Comparison of ENCODE assay signal across 19 mouse cellular contexts in the genomic region with DNA sequence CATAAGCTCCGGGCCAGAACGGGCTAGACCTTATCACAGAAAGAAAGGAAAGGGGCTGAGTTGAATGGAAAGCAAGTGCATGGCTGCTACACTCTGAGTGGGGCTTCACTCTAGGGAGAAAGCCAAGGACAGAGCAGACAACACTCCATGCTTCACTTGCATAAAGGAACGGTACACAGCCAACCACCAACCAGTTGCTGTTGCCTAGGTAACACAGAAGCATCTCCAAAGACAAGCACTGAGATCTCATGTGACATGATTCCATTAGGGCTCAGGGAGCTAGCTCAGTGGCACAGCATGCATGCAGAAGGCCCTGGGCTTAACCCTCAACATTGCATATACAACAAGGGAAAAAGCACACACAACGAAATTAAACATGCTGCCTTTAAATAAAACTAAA. TPM values are rescaled to one million over a fixed set of nuclear protein-coding genes. Genes with fewer than 3 reads are reported as not detected.
A peak's percentile ranks its signal among the peaks of the same experiment; 100 is the strongest.
DNase-seq lines count a peak whose midpoint lies in the region; ATAC-seq and TF ChIP-seq lines count a peak whose summit lies in the region.
"Had no signal": no experiment of that assay in that cellular context is flagged by ENCODE, and none has a peak within 500 bp of the region (broad histone marks: within the 10 kb centered on the region; RNA-seq: fewer than 3 reads in every experiment).

No protein-coding gene starts in this region.

- H3K4me3 ChIP-seq in forebrain, embryonic 13.5 days: no peak overlapping the region
- no peak overlapping the region for H3K4me3 ChIP-seq in hindbrain, embryonic 15.5 days
- H3K4me3 ChIP-seq in midbrain, embryonic 15.5 days: no peak overlapping the region
- no peak overlapping the region for H3K4me3 ChIP-seq in liver, postnatal 0 days (ENCODE audit: low read depth, low read length)
- H3K4me3 ChIP-seq: embryonic facial prominence, embryonic 13.5 days; heart, embryonic 12.5 days; liver, embryonic 13.5 days had no signal

- TF ChIP-seq POLR2A in brain, embryonic 14.5 days (IDR thresholded peaks at IDR 0.05; ENCODE audit: borderline replicate concordance, extremely low read depth, insufficient read depth, insufficient read length, poor library complexity, severe bottlenecking): no peak

- 0 out of 2 replicates have a peak, but pooled peaks cover 6% of the 10 kb centered on the region for H3K4me1 ChIP-seq in forebrain, embryonic 13.5 days
- no peaks in the 10 kb centered on the region; the same call in 1 of the 2 replicates for H3K4me1 ChIP-seq in hindbrain, embryonic 15.5 days (replicated peaks)
- no peaks in the 10 kb centered on the region for H3K4me1 ChIP-seq in midbrain, embryonic 15.5 days
- H3K4me1 ChIP-seq in liver, postnatal 0 days (ENCODE audit: insufficient read depth): no peaks in the 10 kb centered on the region
- H3K4me1 ChIP-seq: embryonic facial prominence, embryonic 13.5 days; heart, embryonic 12.5 days; liver, embryonic 13.5 days had no signal

- WGBS in forebrain, embryonic 13.5 days: 36% methylated on average over 4 of the region's 4 CpGs
- WGBS in hindbrain, embryonic 15.5 days: 35% methylated on average over 4 of the region's 4 CpGs
- 19% methylated on average over 4 of the region's 4 CpGs for WGBS in midbrain, embryonic 15.5 days
- 76% methylated on average over 4 of the region's 4 CpGs for WGBS in liver, postnatal 0 days (ENCODE audit: insufficient replicate concordance)

- peaks cover 70% of the 10 kb centered on the region for H3K36me3 ChIP-seq in forebrain, embryonic 13.5 days (ENCODE audit: poor library complexity, severe bottlenecking)
- H3K36me3 ChIP-seq in hindbrain, embryonic 15.5 days: peaks cover 71% of the 10 kb centered on the region
- H3K36me3 ChIP-seq in midbrain, embryonic 15.5 days (replicated peaks): peaks cover 60% of the 10 kb centered on the region
- H3K36me3 ChIP-seq in liver, postnatal 0 days (replicated peaks; ENCODE audit: insufficient read depth, low read length): peaks cover 25% of the 10 kb centered on the region

- H3K9me3 ChIP-seq in forebrain, embryonic 13.5 days (replicated peaks): peaks cover 28% of the 10 kb centered on the region
- H3K9me3 ChIP-seq in hindbrain, embryonic 15.5 days: peaks cover 26% of the 10 kb centered on the region
- peaks cover 21% of the 10 kb centered on the region for H3K9me3 ChIP-seq in midbrain, embryonic 15.5 days
- peaks cover 18% of the 10 kb centered on the region for H3K9me3 ChIP-seq in liver, postnatal 0 days (ENCODE audit: low read length)

- no peak for TF ChIP-seq EP300 in liver, postnatal 0 days (IDR thresholded peaks at IDR 0.05; ENCODE audit: low read depth)

- no peak overlapping the region for H3K27ac ChIP-seq in forebrain, embryonic 13.5 days
- H3K27ac ChIP-seq in hindbrain, embryonic 15.5 days (replicated peaks): no peak overlapping the region
- 0 out of 2 replicates have a peak overlapping the region, but pooled peaks have one; percentile 8 for H3K27ac ChIP-seq in midbrain, embryonic 15.5 days
- no peak overlapping the region for H3K27ac ChIP-seq in liver, postnatal 0 days (ENCODE audit: low read depth)
- H3K27ac ChIP-seq: embryonic facial prominence, embryonic 13.5 days; liver, embryonic 13.5 days had no signal

- ATAC-seq in forebrain, embryonic 13.5 days: peak; percentile 59; the same call in 1 of the 2 replicates
- ATAC-seq in hindbrain, embryonic 15.5 days (ENCODE audit: low FRiP score, low read depth): peak; percentile 68
- ATAC-seq in midbrain, embryonic 15.5 days (replicated peaks): peak; percentile 79
- no peak for ATAC-seq in liver, postnatal 0 days
- ATAC-seq: lung, postnatal 0 days had no signal

- no peak overlapping the region for H3K4me2 ChIP-seq in forebrain, embryonic 13.5 days
- H3K4me2 ChIP-seq in hindbrain, embryonic 15.5 days: no peak overlapping the region
- no peak overlapping the region for H3K4me2 ChIP-seq in midbrain, embryonic 15.5 days
- H3K4me2 ChIP-seq in liver, postnatal 0 days (ENCODE audit: low read depth, low read length): no peak overlapping the region
- H3K4me2 ChIP-seq: embryonic facial prominence, embryonic 13.5 days; heart, embryonic 12.5 days; liver, embryonic 13.5 days had no signal

- no peak overlapping the region for H3K9ac ChIP-seq in forebrain, embryonic 13.5 days
- no peak overlapping the region for H3K9ac ChIP-seq in hindbrain, embryonic 15.5 days
- no peak overlapping the region for H3K9ac ChIP-seq in midbrain, embryonic 15.5 days
- no peak overlapping the region for H3K9ac ChIP-seq in liver, postnatal 0 days (replicated peaks)
- H3K9ac ChIP-seq: embryonic facial prominence, embryonic 13.5 days; heart, embryonic 12.5 days; liver, embryonic 13.5 days had no signal

- TF ChIP-seq CTCF in brain, embryonic 14.5 days (IDR thresholded peaks at IDR 0.05; ENCODE audit: borderline replicate concordance, extremely low read depth, insufficient read depth, insufficient read length): no peak
- no peak for TF ChIP-seq CTCF in liver, postnatal 0 days (IDR thresholded peaks at IDR 0.05; ENCODE audit: low read depth)

- DNase-seq in brain, embryonic 14.5 days (ENCODE audit: low read depth): peak; percentile 71
- DNase-seq in liver, postnatal 0 days: no peak
- no peak for DNase-seq in right cerebral cortex, postnatal 36 days (ENCODE audit: low spot score in 2 of 2)
- no peak for DNase-seq in adrenal gland, postnatal 25 days
- DNase-seq: adrenal gland, adult 2 months; cerebellum, postnatal 14 days; gastrocnemius, postnatal 25 days; heart, postnatal 4 days; kidney, adult 11 months; kidney, postnatal 4 days; liver, embryonic 13.5 days; thymus, adult 2 months had no signal

- no peaks in the 10 kb centered on the region for H3K27me3 ChIP-seq in forebrain, embryonic 13.5 days
- no peaks in the 10 kb centered on the region for H3K27me3 ChIP-seq in hindbrain, embryonic 15.5 days
- H3K27me3 ChIP-seq in midbrain, embryonic 15.5 days (replicated peaks): no peaks in the 10 kb centered on the region
- no peaks in the 10 kb centered on the region for H3K27me3 ChIP-seq in liver, postnatal 0 days (ENCODE audit: insufficient read depth, low read length)
- H3K27me3 ChIP-seq: embryonic facial prominence, embryonic 13.5 days; heart, embryonic 12.5 days; liver, embryonic 13.5 days had no signal

RNA-seq across cellular contexts. Expression of a gene that starts 40.8 kb away (rescaled TPM):
- polyA plus RNA-seq in brain, embryonic 14.5 days (2012; rRNA removed): 14.6 and 14.8 TPM in 2 replicates
- polyA plus RNA-seq in forebrain, embryonic 13.5 days (2015; fragmentation: Nextera tagmentation; extraction: Ambion mirVana): 19.3 and 19.5 TPM in 2 replicates
- polyA plus RNA-seq in hindbrain, embryonic 15.5 days (2015; fragmentation: Nextera tagmentation; extraction: Ambion mirVana): 17.9 and 20.0 TPM in 2 replicates
- 19.9 and 23.1 TPM in 2 replicates for polyA plus RNA-seq in midbrain, embryonic 15.5 days (2015; fragmentation: Nextera tagmentation; extraction: Ambion mirVana)
- polyA plus RNA-seq in liver, postnatal 0 days (2015; fragmentation: Nextera tagmentation; extraction: Ambion mirVana): 4.9 and 5.6 TPM in 2 replicates
- 14.8 and 21.9 TPM in 2 replicates for total RNA-seq in adrenal gland, postnatal 25 days (2021)

RNA-seq across cellular contexts. Expression of a gene that starts 56.5 kb away (rescaled TPM):
- polyA plus RNA-seq in brain, embryonic 14.5 days (2012; rRNA removed): 1.4 and 2.5 TPM in 2 replicates
- 1.1 and 1.3 TPM in 2 replicates for polyA plus RNA-seq in forebrain, embryonic 13.5 days (2015; fragmentation: Nextera tagmentation; extraction: Ambion mirVana)
- polyA plus RNA-seq in hindbrain, embryonic 15.5 days (2015; fragmentation: Nextera tagmentation; extraction: Ambion mirVana): 2.8 and 3.7 TPM in 2 replicates
- polyA plus RNA-seq in midbrain, embryonic 15.5 days (2015; fragmentation: Nextera tagmentation; extraction: Ambion mirVana): 1.9 and 2.1 TPM in 2 replicates
- polyA plus RNA-seq in liver, postnatal 0 days (2015; fragmentation: Nextera tagmentation; extraction: Ambion mirVana): 8.1 TPM in 2 replicates
- total RNA-seq in adrenal gland, postnatal 25 days (2021): 1.7 and 2.8 TPM in 2 replicates
- total RNA-seq: megakaryocyte, adult 5-6 weeks had no signal
